Mouse (Mus musculus) limb, embryonic 14.5 days (tissue): ENCODE measurements at regions not wholly inside any gene's neighbourhood (a gene's known extent, or its start where the extent isn't known, plus 50 kb on each side); places are given as distances from the start of the nearest gene placed in this dataset.

Source experiments
- ATAC-seq: fragments of 200-750 bp; cut with Nextera tagmentation; 2 replicates; pipeline ENCODE4 v1.8.0; 2017; ENCODE audit warnings: low read depth, moderate number of reproducible peaks, moderate TSS enrichment; ENCODE audit not compliant: low FRiP score
- DNase-seq: peaks from one replicate; pipeline ENCODE4 v3.0.0-alpha.2; 2015; ENCODE audit warnings: low spot score
- H3K27ac ChIP-seq: fragments of 300-500 bp; sonication (generic); replicated peaks from 2 replicates; pipeline ENCODE4 v1.5.1; 2014; ENCODE audit warnings: low read depth, mild to moderate bottlenecking, low read length, moderate library complexity, mixed read lengths
- H3K27me3 ChIP-seq: fragments of 300-500 bp; sonication (generic); 2 replicates; pipeline ENCODE4 v1.6.1; 2014; ENCODE audit warnings: low read length, mixed read lengths; ENCODE audit not compliant: control insufficient read depth, insufficient read depth
- H3K36me3 ChIP-seq: fragments of 300-500 bp; sonication (generic); 2 replicates; pipeline ENCODE4 v1.6.1; 2014; ENCODE audit warnings: mild to moderate bottlenecking, low read length, moderate library complexity, mixed read lengths; ENCODE audit not compliant: control insufficient read depth, insufficient read depth
- H3K4me1 ChIP-seq: fragments of 300-500 bp; sonication (generic); 2 replicates; pipeline ENCODE4 v1.6.1; 2014; ENCODE audit warnings: antibody characterized with exemption, low read length, mixed read lengths; ENCODE audit not compliant: control insufficient read depth, insufficient read depth
- H3K4me2 ChIP-seq: fragments of 300-500 bp; sonication (generic); replicated peaks from 2 replicates; pipeline ENCODE4 v1.6.1; 2014; ENCODE audit warnings: low read depth, mild to moderate bottlenecking, low read length, moderate library complexity; ENCODE audit not compliant: severe bottlenecking
- H3K4me3 ChIP-seq: fragments of 300-500 bp; sonication (generic); replicated peaks from 2 replicates; pipeline ENCODE4 v1.5.1; 2014; ENCODE audit warnings: low read length
- H3K9ac ChIP-seq: fragments of 300-500 bp; sonication (generic); 2 replicates; pipeline ENCODE4 v1.6.1; 2014; ENCODE audit warnings: mild to moderate bottlenecking, low read depth, low read length, moderate library complexity; ENCODE audit not compliant: severe bottlenecking
- H3K9me3 ChIP-seq: fragments of 300-500 bp; sonication (generic); 2 replicates; pipeline ENCODE4 v1.6.1; 2016; ENCODE audit warnings: low read length; ENCODE audit not compliant: control insufficient read depth
- POLR2A ChIP-seq: fragments of 200-500 bp; IDR thresholded peaks from 2 replicates; pipeline ENCODE4 v1.8.0; 2012; ENCODE audit warnings: inconsistent platforms, mild to moderate bottlenecking, moderate library complexity, borderline replicate concordance; ENCODE audit not compliant: insufficient read depth, insufficient read length; ENCODE audit errors: extremely low read depth
- WGBS: fragments of 180-500 bp; shearing (Covaris S2); extraction: QIAGEN DNeasy Blood & Tissue Kit; methylation state at CpG from one replicate; pipeline ENCODE4 v1.1.7; 2014; 5-methylcytosine and 5-hydroxymethylcytosine counted together

DNA sequence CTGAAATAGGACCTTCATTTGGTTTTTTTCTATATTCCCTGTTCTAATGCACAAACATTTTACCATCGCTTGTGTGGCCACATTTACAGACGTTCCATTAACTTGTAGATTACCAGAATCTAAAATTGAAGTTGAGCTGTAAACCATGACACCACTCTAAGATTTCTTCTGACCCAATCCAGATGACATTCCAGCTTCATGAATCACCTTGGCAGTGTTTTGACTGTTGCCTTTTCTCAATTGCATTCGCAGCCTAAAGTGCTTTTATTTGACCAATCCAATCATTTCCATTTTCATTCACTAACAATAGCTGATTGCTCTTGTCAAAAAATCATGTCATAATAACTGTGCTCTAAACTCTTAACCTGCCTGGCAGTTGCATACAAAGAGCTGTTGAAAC lies 144.8 kb downstream of the Mdfic start:
- Histone ChIP-seq H3K4me3 (no peak overlapping the region), H3K27me3 (no peaks in the 10 kb centered on the region), H3K9ac (no peak overlapping the region), H3K36me3 (no peaks in the 10 kb centered on the region), H3K27ac (no peak overlapping the region), H3K4me2 (no peak overlapping the region), H3K4me1 (no peaks in the 10 kb centered on the region), H3K9me3 (no peaks in the 10 kb centered on the region)
- no peak for ATAC-seq
- DNase-seq: no peak
- no peak for TF ChIP-seq POLR2A
- WGBS: 67% methylated on average over 3 of the region's 3 CpGs

DNA sequence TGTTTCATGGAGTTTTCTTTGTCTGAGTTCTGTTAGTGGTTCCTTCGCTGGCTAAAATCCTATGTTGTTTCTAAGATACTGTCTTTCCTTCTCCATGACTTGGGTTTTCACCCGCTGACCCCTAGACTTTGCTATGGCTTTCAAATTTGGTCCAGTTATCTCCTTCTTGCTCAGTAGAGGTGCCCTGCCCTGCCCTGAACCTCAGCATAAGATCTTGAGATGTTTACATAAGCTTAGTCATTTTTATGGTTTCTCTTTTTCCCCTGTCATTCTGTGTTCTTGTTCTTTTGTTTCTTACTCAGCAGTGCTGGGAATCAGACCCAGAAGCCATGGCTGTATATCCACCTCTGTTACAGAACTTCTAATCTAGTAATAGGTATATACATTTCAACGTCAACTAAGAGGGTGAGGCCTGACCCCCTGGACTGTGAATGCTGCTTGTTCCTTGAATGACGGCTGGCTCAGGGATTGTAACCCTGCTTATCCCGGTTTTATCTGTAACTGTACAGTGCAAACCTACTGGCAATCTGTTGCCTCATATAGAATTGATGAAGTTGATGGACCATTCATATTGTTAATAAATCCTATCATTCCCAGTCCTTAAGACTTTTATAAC lies 161.9 kb downstream of the Mdfic start:
- H3K27me3 ChIP-seq: no peaks in the 10 kb centered on the region

DNA sequence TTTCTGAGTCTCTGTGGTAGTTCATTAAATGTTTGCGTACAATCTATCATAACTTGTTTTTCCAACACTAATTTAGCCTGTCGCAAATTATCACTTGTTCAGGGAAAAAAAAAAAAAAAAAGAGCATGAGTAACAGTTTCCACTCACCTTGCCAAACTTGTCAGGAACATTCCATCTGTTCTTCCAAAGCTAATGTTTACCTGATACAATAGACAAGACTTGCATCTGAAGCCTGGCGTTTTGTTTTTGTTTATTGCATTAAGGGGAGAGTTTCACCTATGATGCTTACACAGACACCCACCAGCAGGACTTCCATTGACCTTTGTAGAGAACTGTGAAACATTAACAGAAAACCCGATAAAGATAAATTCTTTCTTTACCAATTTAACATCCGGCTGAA lies 172.6 kb downstream of the Mdfic start:
- no peak for DNase-seq
- Histone ChIP-seq H3K4me2 (no peak overlapping the region), H3K9ac (no peak overlapping the region), H3K27ac (no peak overlapping the region), H3K9me3 (no peaks in the 10 kb centered on the region), H3K27me3 (no peaks in the 10 kb centered on the region), H3K4me1 (peaks cover 7% of the 10 kb centered on the region; the same call in 1 of the 2 replicates), H3K4me3 (no peak overlapping the region), H3K36me3 (no peaks in the 10 kb centered on the region)
- ATAC-seq: no peak
- WGBS: 84% methylated on average over 5 of the region's 5 CpGs
- no peak for TF ChIP-seq POLR2A

More for the DNA sequence above, 161.9 kb downstream of the Mdfic start:
- Histone ChIP-seq H3K4me2 (no peak overlapping the region), H3K9ac (no peak overlapping the region), H3K4me1 (no peaks in the 10 kb centered on the region), H3K36me3 (no peaks in the 10 kb centered on the region), H3K4me3 (no peak overlapping the region), H3K27ac (no peak overlapping the region), H3K9me3 (no peaks in the 10 kb centered on the region)
- WGBS: 93% methylated on average over 5 of the region's 5 CpGs
- no peak for DNase-seq
- no peak for ATAC-seq
- no peak for TF ChIP-seq POLR2A

DNA sequence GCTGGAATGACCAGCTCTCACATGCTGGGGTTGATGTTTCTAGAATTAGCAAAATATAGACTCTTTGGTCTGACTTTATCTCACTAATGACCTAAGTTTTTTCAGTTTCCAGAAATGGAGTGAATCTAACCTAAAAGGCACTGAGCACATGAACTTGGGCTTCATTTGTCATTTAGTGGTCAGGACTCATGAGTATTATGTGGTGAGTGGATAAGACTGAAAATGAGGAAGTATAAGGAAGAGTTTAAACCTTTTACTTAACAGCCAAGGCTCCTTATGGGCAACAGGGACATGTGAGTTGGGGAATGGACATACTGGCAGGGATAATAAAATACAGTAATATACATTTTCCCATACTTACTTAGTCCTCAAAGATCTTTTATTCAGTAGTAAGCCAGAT lies 180.0 kb downstream of the Mdfic start:
- ATAC-seq: no peak
- DNase-seq: no peak
- TF ChIP-seq POLR2A: no peak

DNA sequence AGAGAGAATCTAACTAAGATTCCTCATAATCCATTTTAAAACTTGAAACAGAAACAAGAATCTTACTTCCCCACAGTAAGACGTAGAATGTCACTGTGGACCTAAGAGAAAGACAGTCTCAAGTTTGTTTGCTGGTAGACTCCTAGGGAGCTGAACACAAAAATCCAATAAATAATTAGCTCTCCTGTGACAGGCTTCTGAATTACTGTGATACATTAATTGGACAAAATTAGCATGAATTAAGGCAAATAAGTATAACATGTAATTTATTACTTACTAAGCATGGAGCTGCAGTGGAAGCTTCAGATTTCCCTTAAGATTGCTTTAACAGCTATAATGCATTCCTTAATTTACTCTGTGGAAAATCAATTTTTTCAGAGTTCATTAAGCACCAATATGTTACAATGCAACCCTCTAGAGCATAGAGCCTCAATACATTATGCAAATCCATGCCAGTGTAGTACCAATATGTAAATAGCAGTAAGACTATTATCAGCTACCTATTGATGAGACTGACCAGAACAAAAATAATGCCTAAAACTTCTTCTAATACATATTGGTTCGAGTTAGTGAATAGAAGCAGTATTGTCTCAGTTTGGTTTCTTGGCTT lies 182.3 kb downstream of the Mdfic start:
- H3K4me1 ChIP-seq: no peaks in the 10 kb centered on the region
- H3K27ac ChIP-seq: no peak overlapping the region
- no peak for TF ChIP-seq POLR2A
- H3K27me3 ChIP-seq: no peaks in the 10 kb centered on the region
- DNase-seq (no peak), ATAC-seq (no peak)
- H3K9ac ChIP-seq: no peak overlapping the region
- no peaks in the 10 kb centered on the region for H3K36me3 ChIP-seq
- WGBS: 73% methylated on average over 2 of the region's 2 CpGs
- no peak overlapping the region for H3K4me2 ChIP-seq
- H3K9me3 ChIP-seq: no peaks in the 10 kb centered on the region
- H3K4me3 ChIP-seq: no peak overlapping the region

More for the DNA sequence above, 180.0 kb downstream of the Mdfic start:
- Histone ChIP-seq H3K4me2 (no peak overlapping the region), H3K9me3 (no peaks in the 10 kb centered on the region), H3K4me3 (no peak overlapping the region), H3K4me1 (no peaks in the 10 kb centered on the region), H3K36me3 (no peaks in the 10 kb centered on the region), H3K9ac (no peak overlapping the region), H3K27me3 (no peaks in the 10 kb centered on the region), H3K27ac (no peak overlapping the region)
